Mouse (Mus musculus) layer of hippocampus, adult 18-20 months (tissue): ENCODE measurements around the gene Zfhx2. TPM values are rescaled to one million over a fixed set of nuclear protein-coding genes. Genes with fewer than 3 reads are reported as not detected.
"Not testable (repeated sequence)": the region's sequence is repeated elsewhere in the genome, so short reads cannot be mapped to it uniquely, and the experiment has no call there.

Experiments used
- DNase-seq, 2 experiments: peaks; one replicate each; pipeline ENCODE4 v3.0.0; 2022; ENCODE audit warnings: low spot score in 2 of 2
- total RNA-seq, 2 experiments: library from RNA; stranded (reverse); gene quantifications; 2 replicates each; pipeline ENCODE4 v1.2.3; 2021

The Zfhx2 gene
- total RNA-seq, 2 experiments from 2014 or later: 52.9 to 58.5 TPM

DNA sequence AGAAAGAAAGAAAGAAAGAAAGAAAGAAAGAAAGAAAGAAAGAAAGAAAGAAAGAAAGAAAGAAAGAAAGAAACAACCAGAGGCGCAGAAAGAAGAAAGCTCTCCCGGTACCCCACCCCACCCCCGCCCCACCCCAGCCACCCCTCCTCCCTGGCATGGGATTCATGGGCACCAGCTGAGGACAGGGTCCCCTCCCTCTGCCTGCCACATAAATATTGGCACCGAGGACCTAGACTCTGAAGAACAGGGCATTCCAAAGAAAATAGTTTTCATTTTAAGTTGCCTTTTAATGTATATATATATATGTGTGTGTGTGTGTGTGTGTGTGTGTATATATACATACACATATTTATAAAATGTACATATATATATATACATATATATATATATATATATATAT lies 39.1 kb downstream of the Zfhx2 start:
- no peak for DNase-seq

DNA sequence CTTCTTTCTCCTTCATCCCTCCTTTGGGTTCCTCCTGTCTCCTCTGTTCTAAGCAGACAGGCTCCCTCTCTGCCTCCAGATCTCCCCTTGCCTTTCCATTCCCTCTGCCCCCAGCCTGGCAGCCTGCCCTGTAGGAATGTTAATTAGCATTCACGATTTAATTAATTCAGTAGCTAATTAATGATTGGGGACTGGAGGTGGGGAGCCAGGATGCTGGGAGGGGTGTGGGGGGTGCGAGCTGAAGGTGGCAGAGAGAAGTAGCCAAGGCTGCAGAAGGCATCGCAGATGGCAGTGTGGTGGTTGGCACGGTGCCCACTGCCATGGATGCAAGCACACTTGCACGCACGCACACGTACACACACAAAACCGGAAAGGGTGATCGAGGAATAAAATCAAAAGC lies 39.6 kb downstream of the Zfhx2 start:
- peak; percentile 82 to 94 for DNase-seq

DNA sequence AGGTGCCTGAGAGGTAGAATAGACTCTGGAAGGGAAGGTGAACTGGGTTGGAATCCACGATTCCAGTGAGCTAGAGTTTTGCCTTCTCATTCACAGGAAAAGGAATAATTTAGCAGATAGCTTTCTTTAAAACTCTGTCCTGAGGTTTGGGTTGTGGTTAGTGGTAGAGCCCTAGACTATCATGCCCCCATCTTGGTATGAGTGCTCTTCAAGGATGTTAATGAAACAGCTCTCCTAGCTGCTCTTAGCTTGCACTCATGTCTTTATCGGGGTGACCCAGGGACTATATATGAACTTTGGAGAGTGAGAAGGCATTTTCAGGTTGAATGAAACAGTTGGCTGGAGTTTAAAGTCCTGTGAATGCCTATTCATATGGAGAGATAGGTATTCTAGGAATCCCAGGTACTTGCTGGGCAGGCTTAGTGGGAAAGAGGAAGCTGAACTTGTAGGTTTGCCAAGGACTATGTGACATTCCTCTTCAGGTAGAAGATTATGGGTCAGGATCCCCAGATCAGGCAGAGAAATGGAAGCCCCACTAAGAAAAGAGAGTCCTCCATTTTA lies 44.1 kb downstream of the Zfhx2 start:
- DNase-seq: no peak

DNA sequence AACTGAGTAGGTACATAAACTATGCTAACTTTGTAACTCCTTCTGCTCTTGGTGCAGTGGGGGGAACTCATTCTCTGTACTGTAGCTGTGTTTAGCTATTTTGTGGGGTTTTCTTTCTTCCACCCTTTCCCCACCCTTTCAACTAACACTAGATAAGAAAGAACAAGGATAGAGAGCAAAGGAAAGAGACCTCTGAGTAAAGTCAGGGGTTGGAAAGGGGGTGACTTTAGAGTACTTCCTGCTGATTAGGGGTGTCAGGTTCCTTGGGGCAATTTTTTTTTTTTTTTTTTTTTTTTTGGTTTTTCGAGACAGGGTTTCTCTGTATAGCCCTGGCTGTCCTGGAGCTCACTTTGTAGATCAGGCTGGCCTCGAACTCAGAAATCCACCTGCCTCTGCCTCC lies 48.4 kb downstream of the Zfhx2 start:
- not testable (repeated sequence) for DNase-seq

DNA sequence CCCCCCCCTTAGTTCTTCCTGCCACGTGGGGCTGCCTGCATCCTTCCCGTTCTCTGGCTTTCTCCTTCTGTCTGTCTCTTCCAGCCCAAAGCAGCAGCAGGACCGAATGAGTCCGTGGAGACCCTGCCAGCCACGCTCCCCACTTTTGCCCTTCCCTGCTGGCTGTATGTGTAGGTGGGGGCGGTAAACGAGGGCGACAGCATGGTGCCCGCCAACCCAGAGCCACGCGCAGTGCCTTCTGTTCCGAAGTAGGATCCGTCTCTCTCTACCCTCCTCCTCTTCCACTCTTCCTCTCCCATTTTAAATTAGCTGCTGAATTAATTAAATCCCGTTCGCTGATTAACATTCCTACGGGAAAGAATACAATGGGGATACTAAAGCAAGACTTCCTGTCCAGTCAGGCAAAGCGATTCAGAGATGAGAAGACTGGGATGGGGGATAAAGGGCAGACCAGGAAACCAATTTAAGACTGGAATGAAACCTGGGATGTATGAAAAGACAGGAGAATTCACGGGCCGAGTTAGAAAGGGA lies 59.4 kb downstream of the Zfhx2 start:
- DNase-seq: peak in 1 of 2 experiments; percentile 68

DNA sequence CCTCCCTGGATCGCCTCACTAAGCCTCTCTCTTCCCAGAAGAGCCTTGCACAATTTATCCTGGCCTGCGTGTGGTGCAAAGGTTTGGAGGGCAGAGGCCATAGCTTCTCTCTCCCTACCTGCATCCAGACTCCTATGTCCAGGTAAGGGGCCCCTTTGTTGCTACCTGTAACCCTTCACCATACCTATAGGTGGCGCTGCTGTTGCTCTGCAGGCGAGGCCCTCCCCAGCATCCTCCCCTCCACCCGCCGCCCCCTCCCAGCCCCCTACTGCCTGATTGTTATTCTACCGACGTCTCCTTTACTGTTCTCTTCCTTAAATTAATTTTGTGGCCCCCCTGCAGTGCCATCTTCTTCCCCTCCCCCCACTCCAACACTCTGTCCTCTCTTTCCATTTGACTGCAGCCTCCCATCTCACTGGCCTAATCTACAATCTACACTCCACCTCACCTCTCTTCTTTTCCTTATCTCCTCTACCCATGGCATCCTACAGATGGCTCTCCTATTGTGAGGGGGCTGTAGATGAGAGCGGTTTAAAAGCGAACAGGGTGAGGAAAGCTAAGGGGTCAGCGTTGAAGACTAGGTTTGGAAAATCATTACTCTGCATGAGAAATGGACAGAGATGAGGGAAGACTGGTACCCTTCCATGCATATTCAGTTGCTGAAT lies 63.0 kb downstream of the Zfhx2 start:
- DNase-seq: no peak

DNA sequence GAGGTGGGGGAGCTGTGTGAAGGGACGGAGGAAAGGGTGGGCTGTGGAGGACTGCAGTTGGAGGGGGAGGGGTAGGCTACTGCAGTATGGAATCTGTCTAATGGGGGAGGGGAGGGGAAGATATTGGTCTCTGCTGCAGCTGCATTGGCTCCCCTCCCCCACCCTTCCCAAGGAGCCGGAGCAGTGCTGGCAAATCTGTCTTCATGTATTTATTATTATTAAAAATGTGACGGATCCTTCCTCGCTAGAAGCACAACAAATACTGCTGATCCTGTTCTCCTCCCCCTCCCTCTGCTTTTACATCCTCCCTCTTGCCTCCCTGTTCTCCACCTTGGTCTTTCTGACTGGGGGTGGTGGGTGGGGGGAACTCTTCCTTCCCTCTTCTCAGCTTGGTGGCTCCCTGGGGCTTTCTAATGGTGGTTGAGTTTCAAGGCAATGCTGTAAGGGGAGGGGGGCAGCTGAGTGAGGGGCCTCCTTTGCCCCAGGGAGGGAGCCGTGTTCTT lies 63.7 kb downstream of the Zfhx2 start:
- DNase-seq: no peak

DNA sequence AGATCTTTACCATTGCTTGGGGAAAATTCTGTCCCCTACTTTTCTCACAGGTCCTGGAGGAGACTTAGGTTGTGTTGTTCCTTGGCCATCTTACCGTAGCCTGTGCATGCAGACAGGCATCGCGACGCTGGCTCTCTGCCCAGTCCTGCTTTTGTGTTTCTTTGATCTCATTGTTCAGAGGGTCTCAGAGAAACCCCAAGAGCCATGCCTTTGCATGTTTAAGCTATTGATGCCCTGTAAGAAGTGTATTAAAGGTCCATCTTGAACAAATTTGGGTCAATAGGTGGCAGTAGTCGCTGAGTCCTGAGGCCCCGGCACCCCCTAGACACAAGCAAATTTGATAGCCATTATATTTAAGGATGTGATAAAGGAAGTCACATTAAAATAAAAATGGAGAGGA lies 64.5 kb downstream of the Zfhx2 start:
- peak in 1 of 2 experiments; percentile 32 for DNase-seq

DNA sequence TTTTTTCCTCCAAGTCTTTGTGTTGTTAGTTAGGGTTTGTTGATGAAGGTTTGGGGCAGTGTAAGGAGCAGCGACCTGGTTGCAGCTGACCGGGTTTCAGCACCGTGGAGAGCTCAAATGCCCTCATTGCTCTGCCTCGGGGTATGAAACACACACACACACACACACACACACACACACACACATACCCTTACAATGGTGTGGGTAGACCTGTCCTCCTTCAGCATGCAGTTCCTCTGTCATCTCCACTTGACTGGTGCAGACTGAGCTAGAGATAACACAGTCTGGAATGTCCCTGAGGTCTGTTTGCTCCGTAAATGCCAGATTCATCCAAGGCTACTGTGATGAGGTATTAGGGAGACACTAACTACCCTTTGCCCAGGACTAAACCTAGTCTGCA lies 64.9 kb downstream of the Zfhx2 start:
- no peak for DNase-seq

DNA sequence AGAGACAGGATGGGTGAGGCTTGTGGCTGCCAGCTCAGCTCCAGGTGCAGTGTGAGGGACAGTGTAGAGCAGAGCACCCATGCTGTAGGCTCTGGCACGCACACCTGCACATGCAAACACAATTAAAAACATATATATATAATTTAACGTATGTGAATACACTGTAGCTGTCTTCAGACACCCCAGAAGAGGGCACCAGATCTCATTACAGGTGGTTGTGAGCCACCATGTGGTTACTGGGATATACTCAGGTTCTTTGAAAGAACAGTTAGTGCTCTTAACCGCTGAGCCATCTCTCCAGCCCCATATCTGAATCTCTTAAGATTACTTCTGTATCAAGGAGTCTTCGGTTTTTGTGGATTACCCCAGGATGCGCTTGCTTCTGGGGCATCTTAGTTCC lies 66.6 kb downstream of the Zfhx2 start:
- peak in 1 of 2 experiments; percentile 25 for DNase-seq

DNA sequence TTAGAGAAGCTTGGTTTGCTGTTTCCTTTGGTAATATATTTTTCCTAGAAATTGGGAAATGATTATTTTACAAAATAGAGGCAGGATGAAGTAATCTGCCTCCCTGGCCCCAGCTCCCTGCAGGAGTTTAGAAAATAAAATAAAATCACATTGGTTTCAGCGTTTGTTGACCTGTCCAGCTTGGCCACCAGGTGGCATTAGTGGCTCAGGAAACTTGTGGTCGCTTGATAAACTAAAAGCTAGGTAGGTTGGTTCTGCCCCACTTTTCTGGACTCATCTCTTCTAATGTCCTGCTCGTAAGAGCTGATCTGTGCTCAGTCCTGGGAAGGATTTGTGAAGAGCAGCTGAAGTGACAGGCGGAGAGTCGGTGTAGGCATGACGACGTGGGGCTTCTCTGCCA lies 67.9 kb downstream of the Zfhx2 start:
- DNase-seq: peak; percentile 39 to 75

DNA sequence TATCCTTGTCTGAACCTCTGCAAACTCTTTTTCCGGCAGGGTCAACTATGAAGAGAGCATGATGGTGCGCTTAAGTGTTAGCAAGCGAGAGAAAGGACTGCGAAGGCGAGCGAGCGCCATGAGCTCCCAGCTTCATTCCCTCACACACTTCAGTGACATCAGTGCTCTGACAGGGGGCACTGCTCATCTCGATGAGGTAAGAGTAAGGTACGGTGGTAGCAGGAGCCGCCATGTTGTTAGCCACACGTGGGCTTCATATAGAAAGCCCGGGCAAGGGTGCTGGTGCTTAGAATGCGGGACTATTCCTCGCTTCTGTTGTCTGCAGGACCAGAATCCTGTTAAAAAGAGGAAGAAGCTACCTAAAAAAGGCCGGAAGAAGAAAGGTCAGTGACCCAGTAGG lies 69.1 kb downstream of the Zfhx2 start:
- DNase-seq: no peak

DNA sequence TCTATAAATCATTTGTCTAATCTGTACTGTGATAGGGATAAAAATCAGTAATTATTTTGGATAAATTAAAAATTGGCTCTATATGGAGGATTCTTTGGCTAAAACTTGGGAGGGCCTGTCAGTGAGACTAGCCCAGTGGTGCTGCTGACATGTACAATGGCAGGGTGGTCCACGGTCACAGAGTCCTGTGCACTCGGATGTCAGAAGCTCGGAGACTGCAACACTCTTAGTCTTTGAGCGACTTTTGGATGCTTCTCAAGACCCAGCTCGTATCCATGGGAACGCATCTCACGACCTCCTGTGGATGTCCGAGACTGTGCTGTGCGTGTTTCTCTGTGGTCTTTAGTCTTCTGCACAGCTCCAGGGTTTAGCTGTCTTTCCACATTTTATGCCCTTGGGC lies 71.7 kb downstream of the Zfhx2 start:
- no peak for DNase-seq

DNA sequence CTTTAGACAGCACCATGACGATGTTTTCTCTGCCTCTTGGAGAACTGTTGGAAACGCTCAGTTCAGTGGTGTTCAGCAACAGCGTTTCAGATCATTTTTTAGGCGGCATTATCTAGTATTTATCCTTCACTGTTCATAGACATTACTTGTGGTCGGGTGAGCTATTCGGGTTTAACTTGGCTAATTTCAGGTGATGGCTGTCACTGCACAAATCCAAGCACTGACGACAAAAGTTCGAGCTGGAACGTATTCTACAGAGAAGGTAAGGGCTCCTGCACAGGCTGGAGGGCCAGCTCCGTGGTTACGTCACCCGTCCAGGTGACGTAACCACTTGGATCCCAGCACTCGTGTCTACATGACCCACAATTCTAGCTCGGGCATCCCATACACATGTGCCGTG lies 75.2 kb downstream of the Zfhx2 start:
- DNase-seq: no peak

DNA sequence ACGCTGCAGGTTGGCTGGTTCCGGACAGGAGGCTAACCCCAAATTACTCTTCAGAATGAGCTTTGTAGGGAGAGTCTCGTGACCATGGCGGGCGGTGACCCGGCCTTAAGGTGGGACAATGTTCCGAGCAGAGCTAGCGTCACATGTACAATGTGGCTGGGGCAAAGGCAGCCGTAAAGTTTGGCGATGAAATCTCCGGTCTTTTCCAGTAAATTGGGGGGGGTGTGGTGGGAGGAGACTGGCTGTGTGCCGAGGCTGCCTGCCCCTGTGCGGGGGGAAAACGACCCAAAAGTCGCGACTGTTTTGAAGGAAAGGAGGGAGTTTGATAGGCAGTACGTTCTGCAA lies 76.4 kb downstream of the Zfhx2 start:
- no peak for DNase-seq

DNA sequence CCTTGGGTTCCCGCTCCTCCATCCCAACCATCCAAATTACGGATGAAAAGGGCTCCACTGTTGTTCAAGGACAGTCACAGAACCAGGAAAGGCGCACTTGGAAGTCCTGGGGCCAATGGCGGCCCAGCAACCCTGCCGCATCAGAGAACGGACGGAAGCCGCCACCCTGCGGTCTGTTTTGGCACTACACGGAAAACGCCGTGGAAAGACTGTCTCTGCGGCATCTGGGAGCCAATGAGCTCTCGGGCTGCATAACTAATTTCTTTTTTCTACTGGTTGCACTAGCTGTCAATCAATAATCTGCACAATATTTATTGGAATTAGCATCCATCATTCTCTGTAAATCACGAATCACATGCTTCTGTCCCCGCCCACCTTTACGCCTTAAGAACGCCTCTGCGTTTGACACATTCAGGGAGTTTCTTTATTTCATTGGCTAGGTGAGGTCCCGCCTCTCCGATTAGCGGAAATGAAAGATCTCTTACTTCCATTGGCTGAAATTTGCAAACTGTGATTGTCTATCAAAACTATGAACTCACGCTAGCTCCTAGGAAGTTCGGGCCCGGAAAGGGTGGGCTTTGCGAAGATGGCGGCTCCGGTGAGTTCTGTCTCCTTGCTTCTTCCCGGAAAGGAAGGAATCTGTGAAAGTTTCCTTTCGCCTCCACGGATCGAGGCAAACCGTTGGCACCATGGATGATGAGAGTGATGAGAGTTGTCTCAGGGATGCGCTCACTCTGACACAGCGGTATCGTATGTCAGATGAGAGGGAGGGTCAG lies 76.9 kb downstream of the Zfhx2 start, which contains the start of gene Ngdn:
Gene Ngdn (plus strand): TSS at position 464 of the 776 bp plus-strand sequence.
- peak; percentile 97 to 100 for DNase-seq

DNA sequence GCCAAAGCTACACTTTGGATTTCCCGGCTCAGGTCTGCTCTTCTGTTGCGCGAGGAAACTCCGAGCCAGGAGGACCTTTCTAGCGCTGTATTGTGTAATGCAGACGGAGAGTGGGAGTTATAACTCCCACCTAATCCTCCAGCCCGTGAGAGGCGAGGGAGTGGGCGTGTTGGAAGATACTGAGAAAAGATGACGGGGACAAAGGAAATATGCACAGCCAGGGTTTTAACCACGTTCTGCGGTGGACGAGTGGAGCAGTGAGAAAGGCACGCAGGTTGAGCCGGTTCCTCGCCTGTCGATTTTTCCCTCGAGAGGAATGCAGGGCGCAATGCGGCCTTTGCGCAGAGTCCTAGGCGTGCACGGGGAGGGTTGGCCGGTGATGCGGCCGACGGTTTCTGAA lies 77.5 kb downstream of the Zfhx2 start:
- peak; percentile 68 to 86 for DNase-seq

DNA sequence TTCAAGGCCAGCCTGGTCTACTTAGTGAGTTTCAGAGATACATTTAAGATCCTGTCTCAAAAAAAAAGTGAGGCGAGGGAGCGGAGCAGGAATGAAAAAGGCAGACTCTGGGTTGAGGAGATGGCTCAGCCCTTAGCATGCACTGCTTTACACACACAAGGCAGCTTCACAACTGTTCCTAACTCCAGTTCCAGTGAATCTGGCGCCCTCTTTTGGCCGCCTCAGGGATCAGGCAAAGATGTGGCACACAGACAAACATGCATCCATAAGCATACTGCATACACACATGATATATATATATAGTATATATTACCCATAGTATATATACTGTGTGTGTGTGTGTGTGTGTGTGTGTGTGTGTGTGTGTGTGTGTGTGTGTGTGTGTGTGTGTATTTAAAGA lies 81.0 kb downstream of the Zfhx2 start:
- DNase-seq: no peak
